Mouse (Mus musculus): ENCODE results near the gene Klhl23. TPM values are rescaled to one million over a fixed set of nuclear protein-coding genes. Genes with fewer than 3 reads are reported as not detected.
"Not testable (repeated sequence)": the region's sequence is repeated elsewhere in the genome, so short reads cannot be mapped to it uniquely, and the experiment has no call there.

Klhl23 gene
- polyA plus RNA-seq (2015; fragmentation: Nextera tagmentation; extraction: Ambion mirVana), result 29.2 and 31.6 TPM in 2 replicates

DNA sequence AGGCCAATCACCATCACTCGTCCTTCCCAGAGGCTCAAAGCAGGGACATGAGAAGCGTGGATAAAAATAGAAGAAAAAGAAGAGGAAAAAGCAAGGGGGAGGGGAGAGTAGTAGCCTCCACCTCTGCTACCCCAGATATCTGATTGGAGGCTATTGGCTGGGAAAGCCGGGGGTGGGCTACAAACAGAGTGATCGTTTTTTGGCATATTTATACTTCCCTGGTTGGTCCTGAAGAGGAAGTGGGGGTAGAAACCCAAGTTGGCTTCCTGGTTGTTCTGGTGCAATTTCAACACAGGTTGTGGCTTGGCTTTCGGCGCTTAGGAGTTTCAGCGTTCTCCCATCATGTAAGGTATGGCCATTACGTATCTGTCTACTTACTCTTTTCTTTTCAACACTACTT, at the start of gene Klhl23:
Klhl23 (plus strand) TSS at position 234 of the 400 bp plus-strand sequence.
- Histone ChIP-seq H3K27ac (peak within 1 kb of the TSS; percentile 96), H3K9ac (peak within 1 kb of the TSS; percentile 95), H3K9me3 (no peaks in the 10 kb centered on the region), H3K4me2 (replicated peaks) (peak within 1 kb of the TSS; percentile 71), H3K27me3 (no peaks in the 10 kb centered on the region), H3K4me3 (peak within 1 kb of the TSS; percentile 87), H3K4me1 (peaks cover 15% of the 10 kb centered on the region), H3K36me3 (peaks cover 17% of the 10 kb centered on the region)
- 7% methylated on average over 8 of the region's 8 CpGs for WGBS
- ATAC-seq (ENCODE audit: low FRiP score, low read depth), result no peak; the same call in 1 of the 2 replicates

GRCm38 (mm10) chr2:69773331-69773730, 48.4 kb upstream of the Klhl23 start:
- peaks cover 6% of the 10 kb centered on the region for H3K36me3 ChIP-seq
- H3K27ac ChIP-seq, result no peak overlapping the region
- no peaks in the 10 kb centered on the region for H3K4me1 ChIP-seq
- ATAC-seq (ENCODE audit: low FRiP score, low read depth), result no peak
- no peaks in the 10 kb centered on the region for H3K9me3 ChIP-seq
- no peak overlapping the region for H3K4me3 ChIP-seq
- H3K4me2 ChIP-seq (replicated peaks), result no peak overlapping the region
- no peak overlapping the region for H3K9ac ChIP-seq
- WGBS, result 88% methylated on average over 3 of the region's 3 CpGs
- no peaks in the 10 kb centered on the region for H3K27me3 ChIP-seq

GRCm38 (mm10) chr2:69777985-69778835, 43.5 kb upstream of the Klhl23 start:
- Histone ChIP-seq H3K27ac (no peak overlapping the region), H3K27me3 (no peaks in the 10 kb centered on the region), H3K4me1 (no peaks in the 10 kb centered on the region), H3K9ac (no peak overlapping the region), H3K4me2 (replicated peaks) (no peak overlapping the region), H3K4me3 (no peak overlapping the region), H3K9me3 (no peaks in the 10 kb centered on the region), H3K36me3 (peaks cover 11% of the 10 kb centered on the region)
- WGBS, result 78% methylated on average over 7 of the region's 7 CpGs
- no peak for ATAC-seq (ENCODE audit: low FRiP score, low read depth)

GRCm38 (mm10) chr2:69778836-69779177, 42.9 kb upstream of the Klhl23 start:
- Histone ChIP-seq H3K27ac (no peak overlapping the region), H3K4me1 (no peaks in the 10 kb centered on the region), H3K9ac (no peak overlapping the region), H3K27me3 (no peaks in the 10 kb centered on the region), H3K36me3 (peaks cover 11% of the 10 kb centered on the region), H3K9me3 (no peaks in the 10 kb centered on the region), H3K4me3 (no peak overlapping the region), H3K4me2 (replicated peaks) (no peak overlapping the region)
- 48% methylated on average over 5 of the region's 5 CpGs for WGBS
- no peak for ATAC-seq (ENCODE audit: low FRiP score, low read depth)

- H3K27ac ChIP-seq, result peak overlapping the region; percentile 33; the same call in 1 of the 2 replicates
- ATAC-seq (ENCODE audit: low FRiP score, low read depth), result no peak
- no peaks in the 10 kb centered on the region for H3K9me3 ChIP-seq
Measured at GRCm38 (mm10) chr2:69788974-69789373, 32.8 kb upstream of the Klhl23 start.

DNA sequence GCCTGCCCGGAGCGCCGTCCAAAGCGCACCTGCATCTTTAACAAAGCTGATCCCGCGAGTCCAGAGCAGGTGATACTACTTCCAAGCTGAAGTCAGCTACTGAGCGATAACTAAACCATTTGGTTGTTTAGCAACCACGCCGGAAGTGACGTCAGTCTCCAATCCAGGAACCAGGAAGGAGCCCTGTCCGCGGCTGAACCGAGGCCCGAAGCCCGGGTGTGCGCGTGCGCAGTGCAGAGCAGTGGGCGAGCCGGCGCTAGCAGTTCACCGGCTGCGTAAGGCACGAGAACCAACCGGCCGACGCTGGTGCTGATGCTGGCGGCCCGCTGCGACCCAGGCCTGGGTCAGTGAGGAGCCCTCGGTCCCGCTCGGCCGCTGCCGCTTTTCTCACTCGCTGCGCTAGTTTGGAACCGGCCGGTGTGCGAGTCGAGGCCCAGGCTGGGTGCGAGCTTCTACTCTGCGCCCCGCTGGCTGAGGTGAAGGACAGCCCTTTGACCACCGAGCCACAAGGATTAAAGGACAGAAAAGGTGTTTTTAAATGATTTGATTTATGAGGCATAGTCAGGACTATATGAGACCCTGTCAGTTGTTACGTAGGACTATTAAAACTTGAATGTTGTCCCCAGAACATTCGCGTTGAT, 32.2 kb upstream of the Klhl23 start, which contains the start of the genes Ccdc173 and Phospho2:
Ccdc173 (minus strand) TSS at position 147 of the 641 bp plus-strand sequence.
Phospho2 (plus strand) TSS at position 195 of the 641 bp plus-strand sequence.
- 2% methylated on average over 48 of the region's 48 CpGs for WGBS
- H3K9me3 ChIP-seq, result no peaks in the 10 kb centered on the region
- peak; percentile 96 for ATAC-seq (ENCODE audit: low FRiP score, low read depth)
- H3K4me3 ChIP-seq, result peak within 1 kb of the TSS; percentile 70
- H3K4me2 ChIP-seq (replicated peaks), result peak within 1 kb of the TSS; percentile 87
- peaks cover 4% of the 10 kb centered on the region; the same call in 1 of the 2 replicates for H3K4me1 ChIP-seq
- peak within 1 kb of the TSS; percentile 77 for H3K9ac ChIP-seq
- peaks cover 17% of the 10 kb centered on the region for H3K36me3 ChIP-seq
- H3K27ac ChIP-seq, result peak within 1 kb of the TSS; percentile 33; the same call in 1 of the 2 replicates
- H3K27me3 ChIP-seq, result no peaks in the 10 kb centered on the region

More at GRCm38 (mm10) chr2:69788974-69789373, 32.8 kb upstream of the Klhl23 start:
- Histone ChIP-seq H3K36me3 (peaks cover 14% of the 10 kb centered on the region), H3K4me3 (peak overlapping the region; percentile 70), H3K9ac (peak overlapping the region; percentile 77), H3K27me3 (no peaks in the 10 kb centered on the region), H3K4me1 (peaks cover 4% of the 10 kb centered on the region; the same call in 1 of the 2 replicates), H3K4me2 (replicated peaks) (peak overlapping the region; percentile 87)
- WGBS, result 21% methylated on average over 9 of the region's 9 CpGs

DNA sequence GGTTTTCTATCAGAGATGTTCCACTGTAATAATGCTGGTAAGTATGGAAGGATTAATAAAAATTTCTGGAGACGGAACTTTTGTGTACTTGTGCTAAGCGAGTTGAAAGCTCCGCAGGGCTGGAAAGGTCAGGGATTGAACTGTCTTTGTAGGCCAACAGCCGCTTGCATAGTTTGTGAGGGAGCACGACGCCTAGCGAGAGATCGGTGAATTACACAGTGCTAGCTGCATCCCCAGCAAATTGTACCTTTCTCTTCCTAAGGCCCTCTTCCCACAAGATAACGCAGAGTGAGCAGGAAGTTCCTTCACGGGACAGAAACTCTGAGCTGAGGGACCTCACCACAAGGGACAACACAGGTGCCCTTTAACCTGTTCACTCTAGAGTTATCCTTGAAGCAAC, 31.5 kb upstream of the Klhl23 start:
- Histone ChIP-seq H3K27ac (peak overlapping the region; percentile 10; the same call in 1 of the 2 replicates), H3K4me2 (replicated peaks) (peak overlapping the region; percentile 87), H3K36me3 (peaks cover 24% of the 10 kb centered on the region), H3K27me3 (no peaks in the 10 kb centered on the region), H3K4me3 (peak overlapping the region; percentile 70), H3K9ac (peak overlapping the region; percentile 77), H3K4me1 (peaks cover 4% of the 10 kb centered on the region; the same call in 1 of the 2 replicates), H3K9me3 (no peaks in the 10 kb centered on the region)
- 2% methylated on average over 10 of the region's 10 CpGs for WGBS
- ATAC-seq (ENCODE audit: low FRiP score, low read depth), result no peak

DNA sequence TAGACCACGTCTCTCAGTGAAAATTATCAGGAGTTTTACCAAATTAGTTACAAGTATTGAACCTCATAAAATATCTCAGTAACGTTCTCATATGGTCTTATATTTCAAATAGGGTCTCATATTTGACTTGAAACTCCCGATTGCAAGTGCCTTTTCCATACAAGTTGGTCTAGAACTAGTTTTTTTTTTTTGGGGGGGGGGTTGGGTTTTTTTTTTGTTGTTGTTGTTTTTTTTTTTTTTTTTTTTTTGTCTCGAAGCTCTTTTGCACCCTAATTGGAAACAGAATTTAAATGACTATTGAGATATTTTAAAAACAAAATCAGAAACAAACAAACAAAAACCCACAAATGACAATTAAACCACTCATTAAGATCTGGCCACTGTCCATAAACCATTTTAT, 31.0 kb upstream of the Klhl23 start:
- peak overlapping the region; percentile 87; the same call in 1 of the 2 replicates for H3K4me2 ChIP-seq (replicated peaks)
- H3K27me3 ChIP-seq, result no peaks in the 10 kb centered on the region
- no peak for ATAC-seq (ENCODE audit: low FRiP score, low read depth)
- H3K4me3 ChIP-seq, result peak overlapping the region; percentile 70
- no peaks in the 10 kb centered on the region for H3K9me3 ChIP-seq
- no peak overlapping the region for H3K9ac ChIP-seq
- WGBS, result 72% methylated on average over 4 of the region's 4 CpGs
- peaks cover 4% of the 10 kb centered on the region; the same call in 1 of the 2 replicates for H3K4me1 ChIP-seq
- H3K36me3 ChIP-seq, result peaks cover 28% of the 10 kb centered on the region
- no peak overlapping the region for H3K27ac ChIP-seq

- WGBS, result 51% methylated on average over 5 of the region's 5 CpGs
Measured at GRCm38 (mm10) chr2:69802911-69803312, 18.8 kb upstream of the Klhl23 start.

GRCm38 (mm10) chr2:69803756-69804155, 18.0 kb upstream of the Klhl23 start:
- Histone ChIP-seq H3K4me3 (no peak overlapping the region), H3K9ac (no peak overlapping the region), H3K4me2 (replicated peaks) (no peak overlapping the region), H3K9me3 (no peaks in the 10 kb centered on the region), H3K27ac (no peak overlapping the region), H3K4me1 (no peaks in the 10 kb centered on the region), H3K27me3 (no peaks in the 10 kb centered on the region), H3K36me3 (no peaks in the 10 kb centered on the region)
- ATAC-seq (ENCODE audit: low FRiP score, low read depth), result no peak
- WGBS, result 60% methylated on average over 8 of the region's 8 CpGs

More at GRCm38 (mm10) chr2:69802911-69803312, 18.8 kb upstream of the Klhl23 start:
- no peaks in the 10 kb centered on the region for H3K9me3 ChIP-seq
- H3K4me1 ChIP-seq, result no peaks in the 10 kb centered on the region
- H3K4me2 ChIP-seq (replicated peaks), result no peak overlapping the region
- no peak overlapping the region for H3K9ac ChIP-seq
- peaks cover under 1% of the 10 kb centered on the region; the same call in 1 of the 2 replicates for H3K36me3 ChIP-seq
- H3K27ac ChIP-seq, result no peak overlapping the region
- H3K27me3 ChIP-seq, result no peaks in the 10 kb centered on the region
- peak; percentile 28; the same call in 1 of the 2 replicates for ATAC-seq (ENCODE audit: low FRiP score, low read depth)
- no peak overlapping the region for H3K4me3 ChIP-seq

DNA sequence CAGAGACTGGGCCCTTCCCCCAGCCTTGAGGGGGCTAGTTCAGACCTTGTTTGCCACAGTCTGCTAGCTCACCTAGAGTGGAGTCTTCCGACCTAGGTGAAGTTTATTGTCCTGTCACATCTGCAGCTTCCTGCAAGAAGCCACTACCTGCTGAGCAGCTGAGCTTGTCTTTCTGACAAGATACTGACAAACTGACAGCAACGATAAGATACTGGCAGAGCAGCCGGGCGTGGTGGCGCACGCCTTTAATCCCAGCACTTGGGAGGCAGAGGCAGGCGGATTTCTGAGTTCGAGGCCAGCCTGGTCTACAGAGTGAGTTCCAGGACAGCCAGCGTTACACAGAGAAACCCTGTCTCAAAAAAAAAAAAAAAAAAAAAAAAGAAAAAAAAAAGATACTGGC, 17.1 kb upstream of the Klhl23 start:
- not testable (repeated sequence) for H3K9me3 ChIP-seq; H3K4me3 ChIP-seq; H3K27ac ChIP-seq; H3K36me3 ChIP-seq; H3K27me3 ChIP-seq; ATAC-seq (ENCODE audit: low FRiP score, low read depth); H3K4me1 ChIP-seq; H3K4me2 ChIP-seq (replicated peaks); H3K9ac ChIP-seq
- WGBS, result 80% methylated on average over 9 of the region's 9 CpGs

- H3K4me2 ChIP-seq (replicated peaks), result no peak overlapping the region
- no peak overlapping the region for H3K4me3 ChIP-seq
- H3K9ac ChIP-seq, result no peak overlapping the region
- ATAC-seq (ENCODE audit: low FRiP score, low read depth), result no peak
- no peaks in the 10 kb centered on the region for H3K4me1 ChIP-seq
- no peaks in the 10 kb centered on the region for H3K9me3 ChIP-seq
- H3K36me3 ChIP-seq, result no peaks in the 10 kb centered on the region
- 69% methylated on average over 15 of the region's 15 CpGs for WGBS
- no peaks in the 10 kb centered on the region for H3K27me3 ChIP-seq
- H3K27ac ChIP-seq, result no peak overlapping the region
Measured at GRCm38 (mm10) chr2:69810169-69810568, 11.6 kb upstream of the Klhl23 start.
